Mouse (Mus musculus): ENCODE measurements at regions not wholly inside any gene's neighbourhood (a gene's known extent, or its start where the extent isn't known, plus 50 kb on each side); places are given as distances from the start of the nearest gene placed in this dataset.

DNA sequence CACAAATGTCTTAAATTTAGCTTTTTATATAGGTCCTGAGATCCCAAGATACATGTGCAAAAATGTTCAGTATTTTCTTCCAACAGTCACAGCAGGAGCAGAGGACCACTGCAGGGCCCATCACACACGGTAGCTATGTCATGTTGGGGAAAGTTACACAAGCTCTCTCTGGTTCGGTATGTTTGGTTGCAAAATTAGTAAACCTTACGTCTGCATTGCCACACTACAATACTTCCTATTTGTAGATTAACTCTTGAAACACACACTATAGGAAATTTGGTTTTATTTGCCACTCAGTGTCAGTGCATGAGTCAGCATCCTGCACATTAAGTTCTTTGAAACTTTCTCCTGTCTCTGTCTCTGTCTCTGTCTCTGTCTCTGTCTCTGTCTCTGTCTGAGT is 82.0 kb downstream of the Cth start:
- Histone ChIP-seq H3K9me3 (no peaks in the 10 kb centered on the region; the same call in 1 of the 2 replicates), H3K4me3 (replicated peaks) (no peak overlapping the region), H3K4me1 (no peaks in the 10 kb centered on the region), H3K36me3 (replicated peaks; ENCODE audit: low read length) (no peaks in the 10 kb centered on the region), H3K27me3 (replicated peaks) (no peaks in the 10 kb centered on the region)
- TF ChIP-seq GATA1 (IDR thresholded peaks at IDR 0.05; ENCODE audit: borderline replicate concordance, low read length): no peak
- TF ChIP-seq FLI1 (IDR thresholded peaks at IDR 0.05; ENCODE audit: low read length): no peak

DNA sequence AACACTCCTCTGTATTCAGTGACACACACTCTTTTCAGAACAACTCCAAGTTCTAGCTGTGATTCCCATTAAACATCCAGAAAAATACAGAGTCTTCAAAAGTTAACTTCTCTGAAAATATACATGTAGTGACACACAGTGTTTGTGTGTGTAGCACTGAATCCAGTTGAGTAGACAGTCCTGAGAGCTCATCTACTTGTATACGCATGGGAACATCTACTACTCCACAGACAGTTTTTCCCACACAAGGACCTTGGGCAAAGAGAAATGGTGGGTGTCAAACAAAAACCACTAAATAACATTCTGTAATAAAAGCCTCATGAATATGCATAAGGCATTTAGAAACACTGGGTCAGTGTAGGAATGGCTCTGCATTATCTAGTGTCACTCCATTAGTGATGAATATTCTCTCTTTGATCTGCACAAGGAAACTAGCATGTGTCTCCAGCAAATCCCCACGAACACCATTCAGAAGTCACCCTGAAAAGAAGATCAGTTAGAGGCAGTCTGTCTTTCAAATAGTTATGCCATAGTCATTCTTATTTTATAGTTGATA is 83.6 kb downstream of the Cth start:
- H3K36me3 ChIP-seq (replicated peaks; ENCODE audit: low read length): no peaks in the 10 kb centered on the region

GRCm38 (mm10) chr3:157804307-157804706 is 120.6 kb downstream of the Cth start:
- Histone ChIP-seq H3K9me3 (no peaks in the 10 kb centered on the region), H3K4me1 (no peaks in the 10 kb centered on the region), H3K27me3 (replicated peaks) (peaks cover 2% of the 10 kb centered on the region), H3K4me3 (replicated peaks) (no peak overlapping the region), H3K36me3 (replicated peaks; ENCODE audit: low read length) (no peaks in the 10 kb centered on the region)
- TF ChIP-seq GATA1 (IDR thresholded peaks at IDR 0.05; ENCODE audit: borderline replicate concordance, low read length) (no peak), FLI1 (IDR thresholded peaks at IDR 0.05; ENCODE audit: low read length) (no peak)

More for the DNA sequence above, 83.6 kb downstream of the Cth start:
- H3K4me1 ChIP-seq: no peaks in the 10 kb centered on the region
- no peak overlapping the region for H3K4me3 ChIP-seq (replicated peaks)
- H3K27me3 ChIP-seq (replicated peaks): no peaks in the 10 kb centered on the region
- no peaks in the 10 kb centered on the region; the same call in 1 of the 2 replicates for H3K9me3 ChIP-seq
- TF ChIP-seq FLI1 (IDR thresholded peaks at IDR 0.05; ENCODE audit: low read length) (no peak), GATA1 (IDR thresholded peaks at IDR 0.05; ENCODE audit: borderline replicate concordance, low read length) (no peak)

- no peaks in the 10 kb centered on the region for H3K9me3 ChIP-seq
Measured at GRCm38 (mm10) chr3:157803356-157803755, 121.5 kb downstream of the Cth start.

DNA sequence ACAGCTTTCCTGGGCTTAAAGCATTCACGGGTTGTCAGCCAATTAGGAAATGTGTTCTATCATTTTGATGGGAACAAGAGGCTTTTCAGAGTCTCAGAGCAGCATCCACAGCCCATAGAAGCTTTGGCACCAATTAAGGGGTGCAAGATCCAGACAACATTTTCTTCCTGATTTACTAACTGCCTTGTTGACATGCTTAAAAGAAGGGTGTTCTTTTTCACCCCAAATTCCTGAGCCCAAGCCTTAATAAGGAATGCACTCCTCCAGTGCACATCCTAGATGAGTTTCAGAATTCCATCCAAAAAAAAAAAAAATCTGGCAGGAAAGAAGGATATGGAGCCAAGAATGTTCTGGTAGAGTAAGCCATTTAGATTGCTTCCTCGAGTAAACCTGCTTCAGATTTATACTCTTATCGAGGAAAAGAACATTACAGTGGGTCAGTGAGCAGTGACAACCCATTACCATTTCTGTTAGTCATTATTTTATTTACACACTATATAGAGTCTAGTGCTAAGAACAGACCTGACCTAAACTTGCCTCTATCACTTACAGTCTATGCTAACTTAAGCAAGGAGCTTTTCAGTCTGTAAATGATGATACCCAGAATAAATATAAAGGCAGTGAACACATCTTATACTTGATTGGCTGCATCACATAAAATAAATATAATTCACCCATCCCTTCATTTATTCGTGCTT is 137.2 kb downstream of the Cth start:
- Histone ChIP-seq H3K4me3 (replicated peaks) (no peak overlapping the region), H3K36me3 (replicated peaks; ENCODE audit: low read length) (no peaks in the 10 kb centered on the region), H3K4me1 (no peaks in the 10 kb centered on the region), H3K9me3 (no peaks in the 10 kb centered on the region), H3K27me3 (replicated peaks) (no peaks in the 10 kb centered on the region)
- no peak for TF ChIP-seq GATA1 (IDR thresholded peaks at IDR 0.05; ENCODE audit: borderline replicate concordance, low read length)
- no peak for TF ChIP-seq FLI1 (IDR thresholded peaks at IDR 0.05; ENCODE audit: low read length)

More at GRCm38 (mm10) chr3:157803356-157803755, 121.5 kb downstream of the Cth start:
- Histone ChIP-seq H3K36me3 (replicated peaks; ENCODE audit: low read length) (no peaks in the 10 kb centered on the region), H3K4me1 (no peaks in the 10 kb centered on the region), H3K27me3 (replicated peaks) (peaks cover 4% of the 10 kb centered on the region), H3K4me3 (replicated peaks) (no peak overlapping the region)
- TF ChIP-seq FLI1 (IDR thresholded peaks at IDR 0.05; ENCODE audit: low read length) (no peak), GATA1 (IDR thresholded peaks at IDR 0.05; ENCODE audit: borderline replicate concordance, low read length) (no peak)

- no peaks in the 10 kb centered on the region for H3K4me1 ChIP-seq
- H3K4me3 ChIP-seq (replicated peaks): no peak overlapping the region
- H3K9me3 ChIP-seq: no peaks in the 10 kb centered on the region
- no peaks in the 10 kb centered on the region for H3K27me3 ChIP-seq (replicated peaks)
- no peak for TF ChIP-seq GATA1 (IDR thresholded peaks at IDR 0.05; ENCODE audit: borderline replicate concordance, low read length)
- no peak for TF ChIP-seq FLI1 (IDR thresholded peaks at IDR 0.05; ENCODE audit: low read length)
- H3K36me3 ChIP-seq (replicated peaks; ENCODE audit: low read length): no peaks in the 10 kb centered on the region
Measured at GRCm38 (mm10) chr3:157781071-157781470, 143.8 kb downstream of the Cth start.

- no peaks in the 10 kb centered on the region for H3K27me3 ChIP-seq (replicated peaks)
- no peaks in the 10 kb centered on the region for H3K4me1 ChIP-seq
- no peaks in the 10 kb centered on the region for H3K9me3 ChIP-seq
- no peak for TF ChIP-seq FLI1 (IDR thresholded peaks at IDR 0.05; ENCODE audit: low read length)
- TF ChIP-seq GATA1 (IDR thresholded peaks at IDR 0.05; ENCODE audit: borderline replicate concordance, low read length): no peak
- H3K36me3 ChIP-seq (replicated peaks; ENCODE audit: low read length): no peaks in the 10 kb centered on the region
- H3K4me3 ChIP-seq (replicated peaks): peak overlapping the region; percentile 31
Measured at GRCm38 (mm10) chr3:157777779-157778178, 147.1 kb downstream of the Cth start.

DNA sequence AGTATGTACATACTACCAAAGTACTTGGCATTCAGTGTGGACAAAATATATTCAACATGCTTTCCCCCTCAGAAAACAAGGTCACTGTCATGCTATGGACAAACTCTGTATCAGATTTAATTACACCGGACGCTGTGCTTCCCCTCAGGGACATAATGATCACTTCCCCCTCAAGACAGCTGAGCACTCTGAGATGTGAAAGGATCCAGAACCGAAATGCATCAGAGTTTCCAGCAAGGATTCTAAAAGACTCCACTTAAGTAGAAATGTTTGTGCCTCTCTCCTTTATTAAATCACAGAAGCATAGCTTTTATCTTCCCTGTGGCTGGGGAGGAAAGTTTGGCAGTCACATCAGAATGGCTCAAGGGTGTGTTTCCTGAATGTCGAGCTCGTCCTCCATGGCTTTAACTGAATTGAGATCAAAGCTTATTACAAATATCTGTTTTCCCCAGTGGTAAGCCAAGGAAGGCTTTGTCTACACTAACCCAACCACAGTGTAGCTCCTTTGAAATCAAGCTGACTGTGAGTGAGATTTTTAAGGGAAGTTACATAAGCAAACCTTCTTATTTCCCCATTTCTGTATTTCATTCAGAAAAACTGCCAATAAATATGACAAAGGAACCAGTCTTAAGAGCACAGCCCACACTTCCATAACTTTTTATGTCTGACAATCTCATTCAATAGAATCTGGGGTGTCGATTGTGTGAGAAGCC is 161.2 kb downstream of the Cth start:
- H3K4me3 ChIP-seq (replicated peaks): no peak overlapping the region
- H3K9me3 ChIP-seq: no peaks in the 10 kb centered on the region
- H3K27me3 ChIP-seq (replicated peaks): no peaks in the 10 kb centered on the region
- no peaks in the 10 kb centered on the region for H3K4me1 ChIP-seq
- no peaks in the 10 kb centered on the region for H3K36me3 ChIP-seq (replicated peaks; ENCODE audit: low read length)
- TF ChIP-seq FLI1 (IDR thresholded peaks at IDR 0.05; ENCODE audit: low read length) (no peak), GATA1 (IDR thresholded peaks at IDR 0.05; ENCODE audit: borderline replicate concordance, low read length) (no peak)

GRCm38 (mm10) chr3:157759856-157760255 is 165.0 kb downstream of the Cth start:
- Histone ChIP-seq H3K36me3 (replicated peaks; ENCODE audit: low read length) (no peaks in the 10 kb centered on the region), H3K4me1 (no peaks in the 10 kb centered on the region), H3K9me3 (0 out of 2 replicates have a peak, but pooled peaks cover 2% of the 10 kb centered on the region), H3K4me3 (replicated peaks) (no peak overlapping the region), H3K27me3 (replicated peaks) (no peaks in the 10 kb centered on the region)
- TF ChIP-seq FLI1 (IDR thresholded peaks at IDR 0.05; ENCODE audit: low read length) (no peak), GATA1 (IDR thresholded peaks at IDR 0.05; ENCODE audit: borderline replicate concordance, low read length) (no peak)

- H3K4me1 ChIP-seq: no peaks in the 10 kb centered on the region
- H3K4me3 ChIP-seq (replicated peaks): no peak overlapping the region
- no peaks in the 10 kb centered on the region for H3K27me3 ChIP-seq (replicated peaks)
- H3K36me3 ChIP-seq (replicated peaks; ENCODE audit: low read length): no peaks in the 10 kb centered on the region
- no peak for TF ChIP-seq GATA1 (IDR thresholded peaks at IDR 0.05; ENCODE audit: borderline replicate concordance, low read length)
- TF ChIP-seq FLI1 (IDR thresholded peaks at IDR 0.05; ENCODE audit: low read length): no peak
- 0 out of 2 replicates have a peak, but pooled peaks cover 2% of the 10 kb centered on the region for H3K9me3 ChIP-seq
Measured at GRCm38 (mm10) chr3:157754826-157755225, 170.1 kb downstream of the Cth start.

All from megakaryocyte, embryonic 14.5 days (primary cell).